Mouse (Mus musculus): ENCODE data around the gene Taar7b. TPM values are rescaled to one million over a fixed set of nuclear protein-coding genes. Genes with fewer than 3 reads are reported as not detected.
A peak's percentile ranks its signal among the peaks of the same experiment; 100 is the strongest.

Gene Taar7b
- polyA plus RNA-seq, 1 experiment = not detected

DNA sequence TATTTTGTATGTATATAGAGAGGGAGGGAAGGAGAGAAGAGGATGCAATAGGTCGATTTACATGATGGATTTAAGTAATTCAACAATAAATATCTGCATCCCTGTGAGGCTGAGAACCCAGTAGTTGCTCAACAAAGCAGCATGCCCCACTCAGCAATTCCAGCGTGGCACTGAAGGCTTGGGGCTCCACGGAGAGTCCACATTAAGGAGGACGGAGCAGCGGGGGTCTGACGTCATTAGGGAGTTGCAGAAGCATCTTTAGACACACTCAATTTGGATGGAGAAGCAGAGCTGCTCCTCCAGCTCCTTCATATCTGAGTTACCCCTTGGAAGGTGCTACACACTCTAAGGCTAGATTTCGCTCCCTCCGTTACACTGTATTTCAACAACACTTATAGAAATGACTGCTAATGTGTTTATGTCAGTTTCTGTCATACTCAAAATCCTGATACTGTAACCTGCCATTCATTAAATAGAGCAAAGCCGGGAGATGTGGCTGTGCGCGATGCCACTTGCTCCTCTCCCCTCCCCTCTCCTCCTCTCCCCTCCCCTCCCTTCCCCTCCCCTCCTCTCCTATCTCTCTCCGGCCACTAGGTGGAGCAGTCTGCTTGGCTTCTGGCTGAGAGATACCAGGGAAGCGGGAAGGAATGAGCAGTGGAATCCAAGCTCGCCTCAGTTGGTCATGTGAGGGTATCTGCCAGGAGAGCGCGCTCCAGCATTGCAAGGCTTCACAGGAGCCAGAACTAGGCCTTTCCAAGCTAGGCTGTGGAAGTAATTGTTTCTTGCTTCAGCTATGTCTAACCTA is 20.6 kb upstream of the Taar7b start:
- TF ChIP-seq POLR2A (IDR thresholded peaks at IDR 0.05; ENCODE audit: extremely low read depth, insufficient read depth, low read length) = no peak
- peak; percentile 70 for TF ChIP-seq CTCF (IDR thresholded peaks at IDR 0.05; ENCODE audit: extremely low read depth, insufficient read depth, low read length)
- no peak overlapping the region for H3K27ac ChIP-seq (ENCODE audit: insufficient read depth, low read length)
- H3K4me1 ChIP-seq (ENCODE audit: control insufficient read depth, insufficient read depth, low read length) = no peaks in the 10 kb centered on the region
- no peak overlapping the region for H3K4me3 ChIP-seq (ENCODE audit: insufficient read depth, low read length)

GRCm38 (mm10) chr10:23985546-23985945 is 14.2 kb upstream of the Taar7b start, which contains the start of gene Taar6:
Taar6 (minus strand) TSS chr10:23985646.
- no peaks in the 10 kb centered on the region for H3K4me1 ChIP-seq (ENCODE audit: control insufficient read depth, insufficient read depth, low read length)
- TF ChIP-seq CTCF (IDR thresholded peaks at IDR 0.05; ENCODE audit: extremely low read depth, insufficient read depth, low read length) = no peak
- TF ChIP-seq POLR2A (IDR thresholded peaks at IDR 0.05; ENCODE audit: extremely low read depth, insufficient read depth, low read length) = no peak
- H3K4me3 ChIP-seq (ENCODE audit: insufficient read depth, low read length) = no peak within 1 kb of the TSS
- no peak within 1 kb of the TSS for H3K27ac ChIP-seq (ENCODE audit: insufficient read depth, low read length)

DNA sequence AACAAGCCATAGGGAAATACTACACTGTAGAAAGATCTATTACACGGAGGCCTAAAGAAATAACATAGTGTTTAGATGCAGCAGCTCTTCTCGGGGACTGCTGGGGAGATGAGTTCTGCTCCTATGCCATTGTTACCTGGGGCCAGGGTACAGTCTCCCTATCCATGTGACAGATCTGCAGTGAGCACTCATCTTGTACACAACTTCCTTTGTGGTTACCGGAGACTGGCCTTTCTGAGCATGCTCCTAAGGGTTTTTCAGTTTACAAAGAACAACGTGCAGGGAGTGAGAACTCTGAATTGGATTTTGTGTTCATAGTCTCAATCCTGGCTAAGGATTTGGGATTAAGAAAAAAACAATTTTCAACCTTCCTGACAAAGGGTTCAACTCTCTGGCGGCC is 13.3 kb upstream of the Taar7b start:
- Histone ChIP-seq H3K4me1 (ENCODE audit: control insufficient read depth, insufficient read depth, low read length) (no peaks in the 10 kb centered on the region), H3K27ac (ENCODE audit: insufficient read depth, low read length) (no peak overlapping the region), H3K4me3 (ENCODE audit: insufficient read depth, low read length) (no peak overlapping the region)
- TF ChIP-seq CTCF (IDR thresholded peaks at IDR 0.05; ENCODE audit: extremely low read depth, insufficient read depth, low read length) (no peak), POLR2A (IDR thresholded peaks at IDR 0.05; ENCODE audit: extremely low read depth, insufficient read depth, low read length) (no peak)

- TF ChIP-seq CTCF (IDR thresholded peaks at IDR 0.05; ENCODE audit: extremely low read depth, insufficient read depth, low read length) (no peak), POLR2A (IDR thresholded peaks at IDR 0.05; ENCODE audit: extremely low read depth, insufficient read depth, low read length) (no peak)
- no peak within 1 kb of the TSS for H3K27ac ChIP-seq (ENCODE audit: insufficient read depth, low read length)
- no peak within 1 kb of the TSS for H3K4me3 ChIP-seq (ENCODE audit: insufficient read depth, low read length)
- no peaks in the 10 kb centered on the region for H3K4me1 ChIP-seq (ENCODE audit: control insufficient read depth, insufficient read depth, low read length)
These were observed 6.4 kb upstream of the Taar7b start, which contains the start of gene Taar7a for GRCm38 (mm10) chr10:23993381-23993780. Taar7a (minus strand) TSS chr10:23993481.

- Histone ChIP-seq H3K27ac (ENCODE audit: insufficient read depth, low read length) (no peak overlapping the region), H3K4me1 (ENCODE audit: control insufficient read depth, insufficient read depth, low read length) (no peaks in the 10 kb centered on the region), H3K4me3 (ENCODE audit: insufficient read depth, low read length) (no peak overlapping the region)
- TF ChIP-seq POLR2A (IDR thresholded peaks at IDR 0.05; ENCODE audit: extremely low read depth, insufficient read depth, low read length) = no peak
These were observed 6.7 kb downstream of the Taar7b start for GRCm38 (mm10) chr10:24006442-24006841.

DNA sequence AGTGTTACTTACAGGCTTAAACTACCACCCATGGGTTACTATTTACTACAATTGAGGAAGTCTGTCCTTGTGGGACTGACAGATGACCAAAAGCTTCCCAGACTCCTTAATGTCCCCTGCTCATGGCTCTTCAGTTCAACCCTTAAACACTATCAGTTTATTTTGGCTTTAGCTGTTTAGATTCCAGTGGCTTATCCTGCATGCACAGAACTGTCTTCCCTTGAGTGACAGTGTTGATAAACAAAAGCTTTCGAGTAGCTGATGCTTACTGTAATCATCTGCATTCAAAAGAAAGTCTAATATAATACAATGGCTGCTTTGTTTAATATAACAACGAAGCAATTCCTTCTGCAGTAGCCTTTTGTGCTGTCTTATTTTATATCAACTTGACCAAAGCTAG is 7.3 kb downstream of the Taar7b start:
- Histone ChIP-seq H3K4me1 (ENCODE audit: control insufficient read depth, insufficient read depth, low read length) (no peaks in the 10 kb centered on the region), H3K4me3 (ENCODE audit: insufficient read depth, low read length) (no peak overlapping the region), H3K27ac (ENCODE audit: insufficient read depth, low read length) (no peak overlapping the region)
- no peak for TF ChIP-seq CTCF (IDR thresholded peaks at IDR 0.05; ENCODE audit: extremely low read depth, insufficient read depth, low read length)
- TF ChIP-seq POLR2A (IDR thresholded peaks at IDR 0.05; ENCODE audit: extremely low read depth, insufficient read depth, low read length) = no peak

- H3K4me1 ChIP-seq (ENCODE audit: control insufficient read depth, insufficient read depth, low read length) = no peaks in the 10 kb centered on the region
- TF ChIP-seq CTCF (IDR thresholded peaks at IDR 0.05; ENCODE audit: extremely low read depth, insufficient read depth, low read length) = no peak
- TF ChIP-seq POLR2A (IDR thresholded peaks at IDR 0.05; ENCODE audit: extremely low read depth, insufficient read depth, low read length) = no peak
- no peak overlapping the region for H3K4me3 ChIP-seq (ENCODE audit: insufficient read depth, low read length)
- no peak overlapping the region for H3K27ac ChIP-seq (ENCODE audit: insufficient read depth, low read length)
These were observed 8.4 kb downstream of the Taar7b start for GRCm38 (mm10) chr10:24008143-24008542.

- no peak within 1 kb of the TSS for H3K4me3 ChIP-seq (ENCODE audit: insufficient read depth, low read length)
- no peak for TF ChIP-seq POLR2A (IDR thresholded peaks at IDR 0.05; ENCODE audit: extremely low read depth, insufficient read depth, low read length)
- H3K27ac ChIP-seq (ENCODE audit: insufficient read depth, low read length) = no peak within 1 kb of the TSS
- H3K4me1 ChIP-seq (ENCODE audit: control insufficient read depth, insufficient read depth, low read length) = no peaks in the 10 kb centered on the region
These were observed 27.2 kb downstream of the Taar7b start, which contains the start of gene Taar7d for GRCm38 (mm10) chr10:24026922-24027321. Taar7d (plus strand) TSS chr10:24027222.

DNA sequence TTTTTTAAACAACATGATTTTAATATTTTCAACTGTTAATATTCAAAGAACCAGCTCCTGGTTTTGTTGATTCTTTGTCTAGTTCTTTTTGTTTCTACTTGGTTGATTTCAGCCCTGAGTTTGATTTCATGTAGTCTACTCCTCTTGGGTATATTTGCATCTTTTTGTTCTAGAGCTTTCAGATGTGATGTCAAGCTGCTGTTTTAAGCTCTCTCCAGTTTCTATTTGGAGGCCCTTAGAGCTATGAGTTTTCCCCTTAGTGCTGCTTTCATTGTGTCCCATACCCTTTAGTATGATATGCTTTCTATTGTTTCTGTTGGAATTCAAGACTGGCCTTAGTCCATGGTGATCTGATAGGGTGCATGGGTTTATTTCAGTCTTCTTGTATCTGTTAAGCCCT is 31.6 kb downstream of the Taar7b start:
- Histone ChIP-seq H3K27ac (ENCODE audit: insufficient read depth, low read length) (no peak overlapping the region), H3K4me1 (ENCODE audit: control insufficient read depth, insufficient read depth, low read length) (no peaks in the 10 kb centered on the region), H3K4me3 (ENCODE audit: insufficient read depth, low read length) (no peak overlapping the region)
- TF ChIP-seq CTCF (IDR thresholded peaks at IDR 0.05; ENCODE audit: extremely low read depth, insufficient read depth, low read length) (no peak), POLR2A (IDR thresholded peaks at IDR 0.05; ENCODE audit: extremely low read depth, insufficient read depth, low read length) (no peak)

- H3K4me3 ChIP-seq (ENCODE audit: insufficient read depth, low read length) = no peak within 1 kb of the TSS
- H3K4me1 ChIP-seq (ENCODE audit: control insufficient read depth, insufficient read depth, low read length) = no peaks in the 10 kb centered on the region
- no peak within 1 kb of the TSS for H3K27ac ChIP-seq (ENCODE audit: insufficient read depth, low read length)
- TF ChIP-seq POLR2A (IDR thresholded peaks at IDR 0.05; ENCODE audit: extremely low read depth, insufficient read depth, low read length) = no peak
- no peak for TF ChIP-seq CTCF (IDR thresholded peaks at IDR 0.05; ENCODE audit: extremely low read depth, insufficient read depth, low read length)
These were observed 37.6 kb downstream of the Taar7b start, which contains the start of gene Taar7e for GRCm38 (mm10) chr10:24037314-24037713. Taar7e (plus strand) TSS chr10:24037614.

Measured in cortical plate, adult 2 months (tissue).